Mouse (Mus musculus) adrenal gland, adult 8-10 months (tissue): ENCODE results near the gene Rsph14. TPM values are rescaled to one million over a fixed set of nuclear protein-coding genes. Genes with fewer than 3 reads are reported as not detected.

ENCODE experiments used
- DNase-seq: peaks from one replicate; pipeline ENCODE4 v3.0.0; 2022
- total RNA-seq, 4 experiments: library from RNA; stranded (reverse); gene quantifications; 2 replicates each; pipeline ENCODE4 v1.2.4; 2022

Gene Rsph14
- 1 to 10 TPM in 2 of 4 experiments, under 1 TPM in 1, not detected in 1; 0.91 to 3.3 (median 1.5) TPM for total RNA-seq

DNA sequence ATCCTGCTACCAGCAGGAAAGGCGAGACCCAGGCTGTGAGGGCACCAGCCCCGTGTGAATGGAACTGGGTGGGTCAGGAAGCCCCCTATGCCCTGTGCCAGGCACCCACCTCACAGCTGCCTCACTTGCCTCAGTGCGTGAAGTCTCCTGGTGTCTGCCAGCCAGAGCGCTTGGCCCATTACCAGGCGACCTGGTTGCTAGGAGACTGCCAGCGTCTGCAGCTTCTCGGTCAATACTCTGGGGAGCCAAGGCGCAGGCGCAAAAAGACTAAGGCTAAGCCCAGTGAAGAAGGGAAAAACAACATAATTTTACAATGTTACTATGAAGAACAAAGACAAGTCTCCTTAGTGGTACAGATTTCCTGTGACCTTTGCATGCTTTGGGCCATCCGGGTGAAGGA is at the start of gene Rsph14:
Rsph14 (minus strand) TSS at position 192 of the 400 bp plus-strand sequence.
- DNase-seq: peak; percentile 91

- no peak for DNase-seq
Measured at GRCm38 (mm10) chr10:75078174-75079128, 46.1 kb upstream of the Rsph14 start.

DNA sequence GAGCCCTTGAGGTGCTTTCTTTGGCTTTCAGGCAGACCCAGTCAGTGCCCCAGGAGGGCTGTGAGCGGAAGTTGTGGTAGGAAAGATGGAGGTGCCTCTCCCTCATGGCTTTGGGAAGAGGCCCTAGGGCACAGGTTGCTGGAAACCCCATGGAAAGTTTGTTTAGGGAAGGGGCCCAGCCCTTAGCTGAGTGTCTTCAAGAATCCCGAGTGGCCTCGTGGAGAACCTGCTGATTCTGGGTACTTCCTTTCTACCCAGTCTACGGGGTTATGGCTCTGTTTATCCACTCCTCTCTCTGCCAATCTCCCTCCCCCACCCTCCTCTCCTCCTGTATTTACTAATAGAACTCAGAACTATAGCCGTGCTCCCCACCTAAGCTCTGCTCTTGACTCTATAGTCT is 43.3 kb upstream of the Rsph14 start:
- DNase-seq: no peak

DNA sequence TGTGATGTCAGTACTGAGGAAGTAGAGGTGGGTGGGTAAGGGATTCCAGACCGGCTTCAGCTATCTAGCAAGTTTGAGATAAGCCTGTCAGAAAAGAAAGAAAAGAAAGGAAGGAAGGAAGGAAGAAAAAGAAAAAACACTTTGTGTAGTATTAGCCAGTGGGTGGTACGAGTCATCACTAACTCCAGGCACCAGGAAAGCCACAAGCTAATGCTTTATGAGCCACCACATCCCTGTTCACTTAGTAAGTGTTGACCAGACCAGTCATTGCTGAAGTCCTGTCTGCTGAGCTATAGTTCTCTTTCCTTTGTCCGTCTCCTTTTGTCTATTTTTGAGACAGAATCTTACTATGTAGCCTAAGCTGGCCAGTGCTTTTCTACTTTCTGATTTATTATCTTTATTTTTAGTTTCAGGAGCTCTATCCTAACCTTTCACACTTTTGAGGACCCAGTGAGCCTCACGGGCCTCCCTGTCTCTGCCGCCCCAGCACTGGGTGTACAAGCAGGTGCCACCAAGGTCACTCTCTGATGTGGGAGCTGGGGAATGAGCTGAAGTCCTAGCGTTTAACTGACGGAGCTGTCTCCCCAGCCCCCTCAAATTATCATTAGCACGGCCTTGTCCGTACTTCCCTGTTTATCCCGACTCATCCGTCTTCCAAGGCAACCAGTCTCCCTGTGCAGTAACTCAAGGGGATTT is 38.0 kb upstream of the Rsph14 start:
- DNase-seq: peak; percentile 42

DNA sequence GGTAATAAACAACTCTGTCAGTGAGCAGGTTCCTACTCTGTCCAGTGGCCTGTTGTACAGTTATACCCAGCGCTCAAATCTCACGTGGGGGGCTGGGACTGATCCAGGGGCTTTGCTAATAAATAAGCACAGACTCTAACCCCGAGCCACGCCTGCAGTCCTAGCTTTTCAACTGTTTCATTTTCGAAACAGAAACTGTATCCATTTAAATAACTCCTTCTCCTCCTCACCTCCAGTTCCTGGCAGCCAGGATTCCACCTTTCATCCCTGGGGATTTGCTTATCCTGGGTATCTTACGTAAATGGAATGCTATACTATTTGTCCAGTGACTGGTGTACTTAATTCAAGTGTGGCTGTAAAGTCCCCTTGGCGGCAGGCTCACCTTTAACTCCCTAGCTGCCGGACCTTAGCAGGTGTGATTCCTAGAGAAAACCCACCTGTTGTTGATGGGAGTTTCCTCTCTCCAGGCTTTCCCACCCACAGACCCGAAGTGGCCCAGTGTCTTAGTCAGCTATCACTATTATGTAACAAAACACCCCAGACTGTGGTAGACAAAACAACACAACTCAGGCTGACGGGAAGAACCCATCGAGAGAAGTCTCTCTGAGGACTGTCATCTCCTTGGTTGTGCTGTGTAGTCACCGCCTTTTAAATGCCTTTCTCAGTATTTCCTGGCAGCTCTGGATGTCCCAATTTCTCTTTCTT is 36.4 kb upstream of the Rsph14 start:
- no peak for DNase-seq

DNA sequence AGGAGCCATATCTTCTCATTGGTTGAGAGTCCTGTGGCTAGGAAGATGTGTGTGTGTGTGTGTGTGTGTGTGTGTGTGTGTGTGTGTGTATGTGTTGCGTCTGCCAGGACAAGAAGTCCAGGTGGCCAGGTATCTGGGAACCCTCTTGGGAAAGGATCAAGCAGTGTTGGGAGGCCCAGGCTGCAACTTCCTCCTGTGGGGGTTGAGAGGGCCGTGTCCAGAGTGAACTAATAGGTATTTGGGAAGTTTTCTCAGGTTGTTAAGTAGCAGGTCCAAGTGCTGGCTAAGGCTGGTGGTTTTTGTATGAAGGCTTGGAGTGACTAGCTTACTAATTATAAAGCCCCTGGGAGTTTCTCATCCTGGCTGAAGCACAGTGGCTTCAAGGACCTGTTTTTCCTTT is 35.7 kb upstream of the Rsph14 start:
- no peak for DNase-seq

DNA sequence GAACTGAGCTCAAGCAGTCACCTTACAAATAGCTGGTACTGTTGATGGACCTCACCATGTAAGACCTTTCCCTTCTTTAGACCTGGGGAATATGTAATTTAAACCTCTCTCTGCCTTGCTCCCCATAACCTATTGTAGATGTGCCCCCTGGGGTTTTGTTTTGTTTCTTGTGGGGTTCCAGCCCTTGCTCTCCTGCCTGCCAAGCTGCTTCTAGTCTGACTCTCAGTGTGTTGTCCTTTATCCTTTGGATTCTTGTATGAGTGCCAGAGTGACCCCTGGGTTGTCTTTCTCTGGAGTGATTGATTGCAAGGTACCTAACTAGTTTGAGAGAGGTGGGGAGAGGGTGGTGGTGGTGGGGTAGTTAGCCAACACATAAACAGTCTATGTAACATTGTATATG is 35.1 kb upstream of the Rsph14 start:
- DNase-seq: no peak

DNA sequence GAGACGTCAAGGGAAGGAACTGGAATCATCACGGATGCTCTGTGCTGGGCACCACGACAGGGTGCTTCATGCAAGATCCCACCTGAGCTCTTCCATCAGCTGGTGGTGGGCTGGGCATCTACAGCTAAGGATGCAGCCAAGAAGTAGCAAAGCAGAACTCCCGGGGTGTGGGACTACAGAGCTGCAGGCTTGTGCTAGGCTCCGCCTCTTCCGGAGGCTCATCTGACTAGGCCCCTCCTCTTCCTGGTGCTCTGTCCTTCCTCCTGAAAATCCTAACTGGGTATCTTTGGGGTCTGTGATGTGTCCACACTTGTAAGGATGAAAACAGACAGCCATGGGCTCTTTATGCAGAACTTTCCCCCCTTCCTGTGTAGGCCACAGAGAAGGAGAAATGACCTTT is 33.3 kb upstream of the Rsph14 start:
- DNase-seq: no peak

DNA sequence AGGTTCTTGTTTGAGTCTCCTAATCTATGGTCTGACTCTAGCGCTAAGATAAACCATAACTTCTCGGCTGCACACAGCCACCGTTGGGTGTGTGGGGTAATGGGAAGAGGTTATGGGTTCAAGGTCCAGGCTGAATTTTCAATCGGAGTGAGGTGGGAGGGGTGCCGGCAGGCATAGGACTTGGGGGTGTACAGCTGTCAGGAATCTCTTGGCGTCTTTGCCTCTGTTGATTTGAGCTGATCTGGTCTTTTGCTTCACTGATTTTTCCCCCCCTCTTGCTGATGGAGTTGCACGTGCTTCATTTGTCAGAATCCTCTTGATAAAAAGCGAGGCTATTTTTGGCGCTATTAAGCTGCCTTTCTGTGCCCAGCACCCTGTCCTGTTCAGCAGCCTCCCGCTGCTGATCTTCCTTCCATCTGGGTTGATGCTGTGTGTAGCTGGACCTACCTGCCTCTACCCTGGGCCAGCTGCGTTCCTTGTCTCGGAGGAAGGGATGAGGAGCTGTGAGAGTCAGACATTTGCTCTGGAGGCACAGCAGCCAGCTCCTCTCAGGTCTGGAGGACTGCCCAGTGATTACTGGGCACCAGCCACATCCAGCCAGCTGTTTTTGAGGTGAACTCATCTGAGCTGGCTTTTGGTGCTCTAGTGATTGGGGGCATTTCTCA is 31.0 kb upstream of the Rsph14 start:
- peak; percentile 25 for DNase-seq

GRCm38 (mm10) chr10:75062621-75063020 is 30.2 kb upstream of the Rsph14 start:
- DNase-seq: no peak

GRCm38 (mm10) chr10:75062189-75062561 is 29.8 kb upstream of the Rsph14 start:
- no peak for DNase-seq

DNA sequence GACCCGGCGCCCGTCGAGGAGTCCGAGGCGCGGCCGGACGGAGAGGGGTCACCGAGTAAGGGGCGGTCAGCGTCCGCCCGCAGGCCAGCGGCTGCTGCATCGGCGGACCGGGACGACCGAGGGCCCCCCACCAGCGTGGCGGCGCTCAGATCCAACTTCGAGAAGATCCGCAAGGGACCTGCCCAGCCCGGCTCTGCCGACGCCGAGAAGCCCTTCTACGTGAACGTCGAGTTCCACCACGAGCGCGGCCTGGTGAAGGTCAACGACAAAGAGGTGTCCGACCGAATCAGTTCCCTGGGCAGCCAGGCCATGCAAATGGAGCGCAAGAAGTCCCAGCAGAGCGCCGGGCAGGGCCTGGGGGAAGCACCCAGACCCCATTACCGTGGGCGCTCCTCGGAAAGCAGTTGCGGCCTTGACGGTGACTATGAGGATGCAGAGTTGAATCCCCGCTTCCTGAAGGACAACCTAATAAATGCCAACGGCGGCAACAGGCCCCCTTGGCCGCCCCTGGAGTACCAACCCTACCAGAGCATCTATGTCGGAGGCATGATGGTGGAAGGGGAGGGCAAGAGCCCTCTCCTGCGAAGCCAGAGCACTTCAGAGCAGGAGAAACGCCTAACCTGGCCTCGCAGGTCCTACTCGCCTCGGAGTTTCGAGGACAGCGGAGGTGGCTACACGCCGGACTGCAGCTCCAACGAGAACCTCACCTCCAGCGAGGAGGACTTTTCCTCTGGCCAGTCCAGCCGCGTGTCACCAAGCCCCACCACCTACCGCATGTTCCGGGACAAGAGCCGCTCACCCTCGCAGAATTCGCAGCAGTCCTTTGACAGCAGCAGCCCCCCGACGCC is 29.2 kb upstream of the Rsph14 start:
- peak; percentile 22 for DNase-seq

DNA sequence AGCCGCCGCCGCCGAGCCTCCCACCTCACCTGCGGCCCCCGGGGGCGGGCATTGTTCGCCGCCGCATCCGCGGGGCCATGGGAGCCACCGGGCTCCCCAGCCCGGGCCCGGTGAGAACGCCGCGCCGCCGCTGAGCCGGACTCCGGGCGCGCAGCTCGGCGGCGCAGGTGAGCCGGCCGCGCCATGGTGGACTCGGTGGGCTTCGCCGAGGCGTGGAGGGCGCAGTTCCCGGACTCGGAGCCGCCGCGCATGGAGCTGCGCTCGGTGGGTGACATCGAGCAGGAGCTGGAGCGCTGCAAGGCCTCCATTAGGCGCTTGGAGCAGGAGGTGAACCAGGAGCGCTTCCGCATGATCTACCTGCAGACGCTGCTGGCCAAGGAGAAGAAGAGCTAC is 28.5 kb upstream of the Rsph14 start:
- no peak for DNase-seq

GRCm38 (mm10) chr10:75060217-75060842 is 27.9 kb upstream of the Rsph14 start, which contains the start of gene Bcr:
Gene Bcr, plus strand, starts transcription at chr10:75060592.
- peak; percentile 70 for DNase-seq

- peak; percentile 70 for DNase-seq
Measured at GRCm38 (mm10) chr10:75059396-75059795, 27.0 kb upstream of the Rsph14 start.

DNA sequence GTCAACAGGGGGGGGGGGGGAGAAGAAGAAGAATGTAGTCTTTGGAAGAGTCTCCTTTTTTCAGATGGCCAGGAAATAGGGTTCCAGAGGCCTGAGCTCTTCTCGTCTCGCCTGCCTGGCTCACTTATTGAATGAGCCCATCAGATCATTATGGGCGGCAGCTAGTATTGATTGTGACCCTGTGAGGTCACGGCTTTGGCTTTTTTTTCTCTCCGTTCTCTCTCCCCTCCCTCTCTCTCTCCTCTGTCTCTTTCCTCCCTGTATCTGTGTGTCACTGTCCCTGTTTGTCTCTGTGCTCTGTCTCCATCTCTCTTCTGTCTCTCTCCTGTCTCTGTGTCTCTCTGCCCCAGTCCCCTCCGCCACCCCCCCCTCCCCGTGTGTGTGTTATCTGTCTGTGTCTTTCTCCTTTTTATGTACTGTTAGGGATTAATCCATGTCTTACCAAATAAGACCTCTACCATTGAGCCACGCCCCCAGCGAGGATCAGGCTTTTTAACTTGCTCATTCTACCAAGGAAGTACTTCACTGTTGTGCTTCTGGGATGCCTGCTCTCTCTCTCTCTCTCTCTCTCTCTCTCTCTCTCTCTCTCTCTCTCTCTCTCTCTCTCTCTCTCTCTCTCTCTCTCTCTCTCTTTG is 26.5 kb upstream of the Rsph14 start:
- DNase-seq: no peak

- no peak for DNase-seq
Measured at GRCm38 (mm10) chr10:75058336-75058735, 25.9 kb upstream of the Rsph14 start.

- DNase-seq: no peak
Measured at GRCm38 (mm10) chr10:75056255-75056654, 23.9 kb upstream of the Rsph14 start.

GRCm38 (mm10) chr10:75055672-75056071 is 23.3 kb upstream of the Rsph14 start:
- no peak for DNase-seq

GRCm38 (mm10) chr10:75054125-75054524 is 21.7 kb upstream of the Rsph14 start:
- DNase-seq: peak; percentile 65
